9 mouse cellular contexts compared by ENCODE assay signal in genomic region chr5:72665281-72665680, GRCm38 (mm10). TPM values are rescaled to one million over a fixed set of nuclear protein-coding genes. Genes with fewer than 3 reads are reported as not detected.
DNase-seq lines count a peak whose midpoint lies in the region; ATAC-seq and TF ChIP-seq lines count a peak whose summit lies in the region.
"Had no signal": no experiment of that assay in that cellular context is flagged by ENCODE, and none has a peak within 500 bp of the region (broad histone marks: within the 10 kb centered on the region; RNA-seq: fewer than 3 reads in every experiment).

No protein-coding gene starts in this region.

- H3K4me1 ChIP-seq in forebrain, embryonic 14.5 days (ENCODE audit: control insufficient read depth, insufficient read depth, low read length), result no peaks in the 10 kb centered on the region
- no peaks in the 10 kb centered on the region for H3K4me1 ChIP-seq in forebrain, embryonic 16.5 days (replicated peaks; ENCODE audit: control insufficient read depth, insufficient read depth, low read length)
- H3K4me1 ChIP-seq in embryonic facial prominence, embryonic 14.5 days (ENCODE audit: control insufficient read depth, insufficient read depth, low read length), result no peaks in the 10 kb centered on the region
- H3K4me1 ChIP-seq in testis, adult 2 months (ENCODE audit: control insufficient read depth, insufficient read depth, low read length), result no peaks in the 10 kb centered on the region

- no peak for TF ChIP-seq POLR2A in testis, adult 2 months (IDR thresholded peaks at IDR 0.05; ENCODE audit: control insufficient read depth, low read depth, low read length)

- no peak overlapping the region for H3K27ac ChIP-seq in forebrain, embryonic 14.5 days (ENCODE audit: low read depth, low read length)
- no peak overlapping the region for H3K27ac ChIP-seq in forebrain, embryonic 16.5 days (ENCODE audit: low read length)
- H3K27ac ChIP-seq in embryonic facial prominence, embryonic 14.5 days (replicated peaks; ENCODE audit: low read depth, low read length), result no peak overlapping the region
- H3K27ac ChIP-seq in testis, adult 2 months (ENCODE audit: control insufficient read depth, insufficient read depth, low read depth, low read length), result no peak overlapping the region

- H3K4me3 ChIP-seq in forebrain, embryonic 14.5 days (ENCODE audit: low read depth, low read length), result no peak overlapping the region
- no peak overlapping the region for H3K4me3 ChIP-seq in forebrain, embryonic 16.5 days (replicated peaks; ENCODE audit: low read length)
- H3K4me3 ChIP-seq in embryonic facial prominence, embryonic 14.5 days (ENCODE audit: low read depth, low read length), result no peak overlapping the region
- no peak overlapping the region for H3K4me3 ChIP-seq in testis, adult 2 months (ENCODE audit: control insufficient read depth, low read depth, low read length)

- no peak overlapping the region for H3K9ac ChIP-seq in forebrain, embryonic 14.5 days (ENCODE audit: low read length)
- H3K9ac ChIP-seq in forebrain, embryonic 16.5 days (replicated peaks; ENCODE audit: low read depth, low read length), result no peak overlapping the region
- no peak overlapping the region for H3K9ac ChIP-seq in embryonic facial prominence, embryonic 14.5 days (ENCODE audit: low read depth, low read length)

- 24% methylated on average over 5 of the region's 5 CpGs for WGBS in forebrain, embryonic 14.5 days
- WGBS in forebrain, embryonic 16.5 days, result 38% methylated on average over 5 of the region's 5 CpGs
- 18% methylated on average over 5 of the region's 5 CpGs for WGBS in embryonic facial prominence, embryonic 14.5 days

- peak; percentile 54 for DNase-seq in forebrain, embryonic 14.5 days (ENCODE audit: low spot score)
- DNase-seq in A20 (ENCODE audit: low read depth, low spot score), result peak; percentile 66
- DNase-seq in adrenal gland, postnatal 10 days, result peak; percentile 74
- peak; percentile 44 for DNase-seq in embryonic facial prominence, embryonic 14.5 days (ENCODE audit: low spot score)
- peak; percentile 45 to 69 for DNase-seq in kidney, postnatal 25 days
- DNase-seq in mesoderm, embryonic 11.5 days (ENCODE audit: low read depth, low spot score), result peak; percentile 63

- H3K9me3 ChIP-seq in forebrain, embryonic 14.5 days (replicated peaks; ENCODE audit: control insufficient read depth, low read length), result no peaks in the 10 kb centered on the region
- H3K9me3 ChIP-seq in forebrain, embryonic 16.5 days (ENCODE audit: control insufficient read depth, low read length), result no peaks in the 10 kb centered on the region
- H3K9me3 ChIP-seq in embryonic facial prominence, embryonic 14.5 days (ENCODE audit: control insufficient read depth, low read length), result no peaks in the 10 kb centered on the region

- no peaks in the 10 kb centered on the region for H3K36me3 ChIP-seq in forebrain, embryonic 14.5 days (ENCODE audit: control insufficient read depth, insufficient read depth, low read length)
- no peaks in the 10 kb centered on the region for H3K36me3 ChIP-seq in forebrain, embryonic 16.5 days (ENCODE audit: control insufficient read depth, insufficient read depth)
- no peaks in the 10 kb centered on the region for H3K36me3 ChIP-seq in embryonic facial prominence, embryonic 14.5 days (ENCODE audit: control insufficient read depth, insufficient read depth, low read length)
- H3K36me3 ChIP-seq in testis, adult 2 months (ENCODE audit: control insufficient read depth, insufficient read depth, low read length), result no peaks in the 10 kb centered on the region

- ATAC-seq in forebrain, embryonic 14.5 days, result no peak
- ATAC-seq in forebrain, embryonic 16.5 days, result no peak
- ATAC-seq in embryonic facial prominence, embryonic 14.5 days (ENCODE audit: low read depth), result no peak

- H3K4me2 ChIP-seq in forebrain, embryonic 14.5 days (ENCODE audit: low read length), result no peak overlapping the region
- H3K4me2 ChIP-seq in forebrain, embryonic 16.5 days (ENCODE audit: low read length), result no peak overlapping the region
- no peak overlapping the region for H3K4me2 ChIP-seq in embryonic facial prominence, embryonic 14.5 days (ENCODE audit: low read depth, low read length)

- no peaks in the 10 kb centered on the region for H3K27me3 ChIP-seq in forebrain, embryonic 14.5 days (replicated peaks; ENCODE audit: control insufficient read depth, insufficient read depth, low read length)
- no peaks in the 10 kb centered on the region; the same call in 1 of the 2 replicates for H3K27me3 ChIP-seq in forebrain, embryonic 16.5 days (replicated peaks; ENCODE audit: control insufficient read depth, insufficient read depth, low read length)
- H3K27me3 ChIP-seq in embryonic facial prominence, embryonic 14.5 days (replicated peaks; ENCODE audit: control insufficient read depth, insufficient read depth, low read length), result no peaks in the 10 kb centered on the region
- H3K27me3 ChIP-seq in testis, adult 2 months (ENCODE audit: control insufficient read depth, insufficient read depth, low read length), result no peaks in the 10 kb centered on the region

- peak; percentile 40; the same call in 1 of the 2 replicates for TF ChIP-seq CTCF in testis, adult 2 months (IDR thresholded peaks at IDR 0.05; ENCODE audit: control insufficient read depth, insufficient read depth, insufficient replicate concordance, low read depth, low read length)

RNA-seq across cellular contexts. Expression of gene Nipal1, which starts 17.7 kb away (rescaled TPM):
- 0.32 and 0.68 TPM in 2 replicates for polyA plus RNA-seq in forebrain, embryonic 14.5 days (2014; fragmentation: Nextera tagmentation; extraction: Ambion mirVana)
- 0.20 TPM in 1 of 2 replicates, not detected in the other for polyA plus RNA-seq in forebrain, embryonic 16.5 days (2015; fragmentation: Nextera tagmentation; extraction: Ambion mirVana)
- total RNA-seq in adrenal gland, postnatal 10 days (2021), result 10 to 100 TPM in 1 of 2 experiments, 1 to 10 TPM in 1; 6.0 to 14.8 TPM
- 2.0 and 9.0 TPM in 2 replicates for polyA plus RNA-seq in embryonic facial prominence, embryonic 14.5 days (2014; fragmentation: Nextera tagmentation; extraction: Ambion mirVana)
- 0.26 and 0.31 TPM in 2 replicates for polyA plus RNA-seq in testis, adult 2 months (2012; rRNA removed)
- total RNA-seq: left cerebral cortex, adult 8-10 months had no signal

RNA-seq across cellular contexts. Expression of gene Cnga1, which starts 21.2 kb away (rescaled TPM):
- not detected in 2 replicates for polyA plus RNA-seq in forebrain, embryonic 14.5 days (2014; fragmentation: Nextera tagmentation; extraction: Ambion mirVana)
- not detected in 2 replicates for polyA plus RNA-seq in forebrain, embryonic 16.5 days (2015; fragmentation: Nextera tagmentation; extraction: Ambion mirVana)
- total RNA-seq in adrenal gland, postnatal 10 days (2021), result under 1 TPM in 1 of 2 experiments, not detected in 1; 0.15 TPM
- not detected in 2 replicates for polyA plus RNA-seq in embryonic facial prominence, embryonic 14.5 days (2014; fragmentation: Nextera tagmentation; extraction: Ambion mirVana)
- polyA plus RNA-seq in testis, adult 2 months (2012; rRNA removed), result 0.23 and 0.35 TPM in 2 replicates
- total RNA-seq: left cerebral cortex, adult 8-10 months had no signal
